Mouse (Mus musculus) C2C12 (cell line): Measurements from ENCODE around the gene Ell. TPM values are rescaled to one million over a fixed set of nuclear protein-coding genes. Genes with fewer than 3 reads are reported as not detected.
A peak's percentile ranks its signal among the peaks of the same experiment; 100 is the strongest.

Source experiments
- H3K27me3 ChIP-seq: one replicate; pipeline ENCODE4 v1.6.1; 2011; ENCODE audit not compliant: control insufficient read depth, insufficient read depth, insufficient read length
- H3K36me3 ChIP-seq: one replicate; pipeline ENCODE4 v1.6.1; 2011; ENCODE audit not compliant: control insufficient read depth, insufficient read depth
- H3K4me3 ChIP-seq: one replicate; pipeline ENCODE4 v1.5.1; 2011; ENCODE audit warnings: mild to moderate bottlenecking, control low read depth; ENCODE audit not compliant: poor library complexity, insufficient read depth, severe bottlenecking
- H3K79me2 ChIP-seq: one replicate; pipeline ENCODE4 v1.6.1; 2011; ENCODE audit not compliant: control insufficient read depth, insufficient read depth
- H3K79me3 ChIP-seq: one replicate; pipeline ENCODE4 v1.6.1; 2011; ENCODE audit warnings: low read depth, control low read depth
- H3ac ChIP-seq: one replicate; pipeline ENCODE3; 2011; ENCODE audit warnings: low read depth; ENCODE audit not compliant: control insufficient read depth, insufficient read length
- CEBPB ChIP-seq: IDR thresholded peaks from one replicate; pipeline ENCODE4 v1.6.1; 2011; ENCODE audit warnings: low read depth, mild to moderate bottlenecking, control low read depth, moderate library complexity
- CTCF ChIP-seq: IDR thresholded peaks from one replicate; pipeline ENCODE4 v1.5.1; 2011; ENCODE audit not compliant: control insufficient read depth, insufficient read depth, insufficient read length
- FOSL1 ChIP-seq: IDR thresholded peaks from one replicate; pipeline ENCODE4 v1.8.0; 2011; ENCODE audit warnings: mild to moderate bottlenecking, low read length; ENCODE audit not compliant: poor library complexity, insufficient read depth, severe bottlenecking
- MAX ChIP-seq: IDR thresholded peaks from one replicate; pipeline ENCODE4 v1.6.1; 2011; ENCODE audit warnings: mild to moderate bottlenecking, control low read depth
- MYOD1 ChIP-seq: IDR thresholded peaks from one replicate; pipeline ENCODE4 v1.6.1; 2011; ENCODE audit warnings: low read depth; ENCODE audit not compliant: control insufficient read depth, insufficient read length
- MYOG ChIP-seq: IDR thresholded peaks from one replicate; pipeline ENCODE4 v1.6.1; 2011; ENCODE audit not compliant: control insufficient read depth, insufficient read length; ENCODE audit errors: extremely low read depth
- USF1 ChIP-seq: IDR thresholded peaks from one replicate; pipeline ENCODE4 v1.6.1; 2011; ENCODE audit warnings: low read depth, mild to moderate bottlenecking, control low read depth, moderate library complexity
- polyA plus RNA-seq: library from polyadenylated mRNA; unstranded; fragments of >200 nt; fragmentation: generic; extraction: Trizol; gene quantifications from one replicate; pipeline ENCODE4 v1.2.1, GENCODE M21; 2012; ENCODE audit warnings: missing spikeins

Gene Ell
- polyA plus RNA-seq, 1 experiment = 12.3 TPM

- peak overlapping the region; percentile 38 for H3K4me3 ChIP-seq
- peaks cover 17% of the 10 kb centered on the region for H3K79me3 ChIP-seq
- H3K27me3 ChIP-seq = no peaks in the 10 kb centered on the region
- no peaks in the 10 kb centered on the region for H3K36me3 ChIP-seq
- peaks cover 38% of the 10 kb centered on the region for H3K79me2 ChIP-seq
- TF ChIP-seq MYOD1 (no peak), MAX (peak; percentile 55)
- H3ac ChIP-seq = peak overlapping the region; percentile 85
Measured at GRCm38 (mm10) chr8:70609368-70609848, 70.2 kb downstream of the Ell start.

- TF ChIP-seq CEBPB = no peak
- peak; percentile 31 for TF ChIP-seq MAX
- TF ChIP-seq USF1 = peak; percentile 47
- TF ChIP-seq MYOG = no peak
- H3K79me3 ChIP-seq = peaks cover 17% of the 10 kb centered on the region
- H3K36me3 ChIP-seq = no peaks in the 10 kb centered on the region
- peaks cover 31% of the 10 kb centered on the region for H3K79me2 ChIP-seq
- H3ac ChIP-seq = peak overlapping the region; percentile 85
- H3K27me3 ChIP-seq = no peaks in the 10 kb centered on the region
- peak overlapping the region; percentile 38 for H3K4me3 ChIP-seq
Measured at GRCm38 (mm10) chr8:70609849-70610795, 70.9 kb downstream of the Ell start.

- TF ChIP-seq CTCF (peak; percentile 90), MYOD1 (no peak), USF1 (no peak), FOSL1 (no peak), MAX (peak; percentile 10)
- Histone ChIP-seq H3K27me3 (no peaks in the 10 kb centered on the region), H3K79me3 (peaks cover 13% of the 10 kb centered on the region)
Measured at GRCm38 (mm10) chr8:70610796-70611771, 71.8 kb downstream of the Ell start.

GRCm38 (mm10) chr8:70611849-70612248 lies 72.6 kb downstream of the Ell start:
- H3K27me3 ChIP-seq = no peaks in the 10 kb centered on the region
- H3K79me2 ChIP-seq = peaks cover 13% of the 10 kb centered on the region
- TF ChIP-seq FOSL1 = no peak
- no peak for TF ChIP-seq CEBPB
- no peak for TF ChIP-seq MAX
- no peak for TF ChIP-seq MYOG
- peak; percentile 49 for TF ChIP-seq MYOD1
- peak; percentile 87 for TF ChIP-seq CTCF
- no peak for TF ChIP-seq USF1
- no peaks in the 10 kb centered on the region for H3K36me3 ChIP-seq
- peaks cover 8% of the 10 kb centered on the region for H3K79me3 ChIP-seq
- peak overlapping the region; percentile 78 for H3ac ChIP-seq
- peak overlapping the region; percentile 28 for H3K4me3 ChIP-seq

More at GRCm38 (mm10) chr8:70610796-70611771, 71.8 kb downstream of the Ell start:
- H3K36me3 ChIP-seq = no peaks in the 10 kb centered on the region
- H3ac ChIP-seq = peak overlapping the region; percentile 78
- peaks cover 21% of the 10 kb centered on the region for H3K79me2 ChIP-seq
- H3K4me3 ChIP-seq = peak overlapping the region; percentile 28

GRCm38 (mm10) chr8:70613763-70614162 lies 74.5 kb downstream of the Ell start:
- Histone ChIP-seq H3K79me2 (no peaks in the 10 kb centered on the region), H3K4me3 (no peak overlapping the region), H3K27me3 (no peaks in the 10 kb centered on the region), H3K79me3 (no peaks in the 10 kb centered on the region), H3ac (no peak overlapping the region), H3K36me3 (no peaks in the 10 kb centered on the region)
- no peak for TF ChIP-seq MYOG
- no peak for TF ChIP-seq USF1
- TF ChIP-seq CEBPB = no peak
